Mouse (Mus musculus) heart, adult 8-10 months (tissue): Measurements from ENCODE around the gene Plcb1. TPM values are rescaled to one million over a fixed set of nuclear protein-coding genes. Genes with fewer than 3 reads are reported as not detected.

Experiments
- DNase-seq: peaks from one replicate; pipeline ENCODE4 v3.0.0; 2022; ENCODE audit warnings: low spot score
- total RNA-seq, 4 experiments: library from RNA; stranded (reverse); gene quantifications; 2 replicates each; pipeline ENCODE4 v1.2.4; 2022

Plcb1 gene
- total RNA-seq, 4 experiments from 2014 or later: 3.8 to 4.4 (median 4.1) TPM

- no peak for DNase-seq
Observed at GRCm38 (mm10) chr2:135053391-135053790, 267.5 kb downstream of the Plcb1 start.

DNA sequence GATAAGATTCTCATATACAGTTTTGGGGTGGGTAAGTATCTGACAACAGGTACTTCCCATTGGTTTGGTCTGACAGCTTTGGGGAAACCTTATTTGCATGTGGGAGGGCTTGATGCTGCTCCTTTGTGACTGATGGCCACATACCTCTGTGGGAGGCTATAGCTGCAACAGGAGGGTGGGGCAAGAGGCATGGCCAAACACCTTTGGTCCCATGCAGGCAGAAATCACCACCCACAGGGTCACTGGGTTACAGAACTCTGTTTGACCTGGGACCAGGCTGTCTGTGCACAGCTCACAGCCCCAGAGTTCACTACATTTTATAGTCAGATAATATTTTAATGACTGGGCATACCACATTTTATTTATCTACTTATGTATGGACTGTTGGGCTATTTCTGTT is 281.6 kb downstream of the Plcb1 start:
- DNase-seq: no peak

DNA sequence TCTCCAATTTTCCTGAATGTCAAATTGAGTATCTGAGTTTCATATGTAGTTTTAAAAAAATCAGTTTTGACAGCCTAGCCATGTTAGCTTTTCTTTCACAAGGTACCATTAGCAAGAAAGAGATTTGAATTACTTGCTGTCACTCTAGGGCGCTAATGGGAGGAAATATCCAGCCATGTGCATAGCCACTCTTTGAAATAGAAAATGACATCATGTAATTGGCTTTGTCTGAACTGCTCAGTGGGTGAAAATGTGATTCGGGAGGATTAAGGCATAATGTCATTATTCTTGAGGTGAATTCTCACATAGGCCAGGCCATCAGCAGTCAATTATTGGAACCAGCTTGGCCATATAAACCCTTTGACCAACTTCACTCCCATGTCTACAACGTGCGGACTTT is 285.5 kb downstream of the Plcb1 start:
- no peak for DNase-seq

- no peak for DNase-seq
Observed at GRCm38 (mm10) chr2:135072503-135072902, 286.6 kb downstream of the Plcb1 start.

- DNase-seq: no peak
Observed at GRCm38 (mm10) chr2:135073014-135073413, 287.1 kb downstream of the Plcb1 start.

GRCm38 (mm10) chr2:135075375-135075774 is 289.5 kb downstream of the Plcb1 start:
- no peak for DNase-seq

DNA sequence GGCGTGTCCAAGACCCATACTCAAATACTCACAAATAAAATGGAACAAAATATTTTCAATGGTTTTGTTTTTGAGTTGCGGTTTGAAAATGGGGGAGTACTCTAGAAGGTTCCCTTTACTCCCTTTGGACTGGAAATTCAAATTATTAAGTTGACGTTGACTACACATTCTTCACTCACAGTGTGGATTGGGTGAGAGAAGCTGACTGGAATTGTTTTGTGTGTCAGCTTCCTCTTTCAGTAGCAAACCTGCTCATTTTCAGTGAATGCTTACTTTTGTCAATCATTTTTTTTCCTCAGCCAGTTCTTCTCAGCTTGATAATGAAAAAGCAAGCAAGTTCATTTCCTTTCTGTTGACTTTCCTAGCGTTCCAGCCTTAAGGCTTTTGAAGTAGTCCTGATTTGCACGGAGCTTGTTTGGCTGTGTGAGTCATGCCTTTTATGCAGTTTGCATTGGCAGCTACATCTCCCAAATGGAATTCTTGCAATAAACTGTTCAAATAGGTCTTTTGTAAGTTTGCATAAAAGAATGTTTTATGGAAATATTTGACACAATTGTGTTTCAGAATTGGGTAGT is 306.8 kb downstream of the Plcb1 start:
- DNase-seq: no peak

DNA sequence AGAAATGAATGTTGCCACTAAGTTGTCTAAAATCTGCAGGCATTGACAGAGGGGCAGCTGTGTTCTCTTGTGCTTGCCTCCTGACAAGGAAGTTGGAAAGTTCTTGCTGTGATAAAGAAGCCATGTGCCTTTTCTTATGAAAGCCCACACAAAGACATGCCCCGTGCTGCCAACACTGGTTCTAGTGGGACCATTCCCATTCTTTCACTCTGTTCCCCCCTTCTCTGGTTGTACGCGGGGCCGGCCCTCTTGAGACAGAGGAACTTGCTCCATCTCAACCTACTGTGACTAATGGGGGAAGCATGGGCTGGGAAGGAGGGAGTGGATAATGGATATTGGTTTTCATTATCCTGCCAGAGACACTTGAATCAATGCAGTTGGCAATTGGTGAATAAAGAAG is 315.4 kb downstream of the Plcb1 start:
- no peak for DNase-seq

- no peak for DNase-seq
Observed at GRCm38 (mm10) chr2:135101943-135102342, 316.1 kb downstream of the Plcb1 start.

DNA sequence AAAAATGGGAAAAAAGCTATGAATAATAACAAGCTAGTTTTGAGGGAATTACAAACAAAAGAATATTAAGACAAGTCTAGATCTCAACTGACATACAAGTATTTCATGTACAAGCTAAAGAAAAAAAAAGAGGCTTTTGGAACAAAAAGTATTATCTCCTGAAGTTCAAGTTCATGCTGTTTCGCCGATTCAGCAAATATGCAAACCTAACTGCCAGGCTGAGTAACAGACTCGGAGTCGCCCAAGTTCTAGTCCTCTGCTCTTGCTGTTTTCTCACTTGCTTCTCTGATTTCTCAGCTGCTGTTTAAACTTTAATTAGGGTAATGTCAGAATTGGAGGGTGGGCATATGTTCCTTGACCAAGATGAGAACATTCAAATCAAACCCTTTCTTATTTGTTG is 320.8 kb downstream of the Plcb1 start:
- no peak for DNase-seq

GRCm38 (mm10) chr2:135108607-135109006 is 322.7 kb downstream of the Plcb1 start:
- no peak for DNase-seq

DNA sequence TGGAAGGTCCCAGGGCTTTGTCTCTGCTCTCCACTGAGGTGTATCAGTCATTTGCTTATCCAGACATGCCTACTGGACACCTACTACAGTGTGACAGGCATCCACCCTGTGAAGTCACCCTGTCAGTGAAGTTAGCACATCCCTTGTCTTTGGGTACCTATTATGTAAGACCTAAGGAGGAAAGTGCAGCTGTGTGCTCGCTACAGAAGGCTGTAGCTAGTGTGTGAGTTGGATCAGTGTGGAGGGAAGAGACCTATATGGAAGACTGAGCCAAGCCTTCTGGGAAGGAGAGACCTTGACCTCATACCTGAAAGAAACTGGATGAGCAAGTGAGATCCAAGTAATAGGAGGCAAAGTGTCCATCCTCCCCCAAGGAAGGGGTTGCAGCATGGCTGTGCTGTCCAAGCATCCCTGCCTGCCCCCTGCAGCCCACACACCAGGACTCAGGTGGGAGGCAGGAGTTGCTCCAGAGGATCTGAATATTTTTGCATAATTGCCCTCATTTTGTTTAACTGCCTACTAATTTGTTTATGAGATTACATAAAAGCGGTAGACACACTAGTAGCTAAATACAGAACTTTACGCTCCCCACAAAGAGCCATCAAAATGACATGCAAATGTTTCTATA is 328.7 kb downstream of the Plcb1 start:
- no peak for DNase-seq

DNA sequence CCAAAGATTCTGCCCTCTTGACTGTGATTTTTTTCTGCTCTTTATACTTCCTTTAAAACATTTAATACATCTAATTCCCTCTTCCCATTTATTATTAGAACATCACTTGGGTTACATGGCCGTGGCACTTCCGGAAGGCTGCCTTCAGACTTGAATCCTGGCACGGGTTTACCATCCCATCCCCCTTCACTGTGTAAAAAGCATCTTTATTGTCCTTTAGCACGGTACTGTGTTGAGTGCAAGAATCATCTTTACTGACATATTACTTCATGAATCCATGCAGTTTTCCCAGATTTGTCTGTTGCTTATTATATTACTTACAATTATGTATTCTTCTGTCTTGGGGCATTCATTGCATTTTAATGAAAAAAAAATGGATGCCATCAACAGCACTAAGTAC is 337.2 kb downstream of the Plcb1 start:
- no peak for DNase-seq

DNA sequence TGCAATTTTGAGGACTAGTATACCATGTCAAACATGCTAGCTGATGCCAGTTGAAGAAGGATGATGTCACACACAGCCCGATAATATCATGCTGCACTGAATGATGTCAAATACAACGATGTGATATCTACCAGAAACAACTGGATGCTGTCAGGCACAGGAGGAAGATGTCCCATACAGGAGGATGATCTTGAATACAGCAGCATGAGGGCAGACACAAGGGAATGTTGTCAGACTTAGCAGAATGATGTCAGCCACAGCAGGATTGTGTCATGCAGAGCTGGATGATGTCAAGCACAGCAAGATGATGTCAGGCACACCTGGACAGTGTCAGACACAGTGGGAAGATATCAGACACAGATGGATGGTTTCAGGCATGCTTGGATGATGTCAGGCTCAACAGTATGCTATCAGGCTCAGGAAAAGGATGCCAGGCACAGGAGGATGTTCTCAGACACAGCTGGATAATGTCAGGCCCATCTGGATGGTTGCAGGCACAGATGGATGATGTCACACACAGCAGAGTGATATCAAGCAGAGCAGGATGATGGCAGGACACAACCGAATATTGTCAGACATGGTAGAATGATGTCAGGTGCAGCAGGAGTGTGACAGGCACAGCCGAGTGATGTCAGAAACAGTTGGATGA is 338.0 kb downstream of the Plcb1 start:
- DNase-seq: no peak

DNA sequence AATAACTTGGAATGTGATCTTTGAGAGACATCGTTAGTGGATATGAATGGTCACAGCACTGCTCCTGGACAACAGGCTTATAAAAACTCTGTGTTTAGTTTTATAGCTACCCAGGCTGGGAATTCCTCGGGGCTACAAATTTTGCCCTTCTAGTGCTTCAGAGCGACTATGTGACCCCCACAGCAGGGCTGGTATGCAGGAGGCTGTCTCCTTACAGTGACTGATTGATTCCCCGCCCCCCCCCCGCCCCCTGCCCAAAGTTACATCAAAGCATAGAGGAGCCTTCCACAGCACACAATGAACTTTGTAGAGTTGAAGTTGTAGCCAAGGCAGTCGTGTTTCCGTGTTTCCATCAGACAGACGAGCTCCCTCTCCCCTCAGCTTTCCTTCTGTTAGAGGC is 354.7 kb downstream of the Plcb1 start:
- DNase-seq: no peak

GRCm38 (mm10) chr2:135152289-135152688 is 366.4 kb downstream of the Plcb1 start:
- no peak for DNase-seq

GRCm38 (mm10) chr2:135153248-135153647 is 367.4 kb downstream of the Plcb1 start:
- no peak for DNase-seq

- DNase-seq: no peak
Observed at GRCm38 (mm10) chr2:135156055-135156454, 370.2 kb downstream of the Plcb1 start.

- DNase-seq: no peak
Observed at GRCm38 (mm10) chr2:135157961-135158360, 372.1 kb downstream of the Plcb1 start.

- no peak for DNase-seq
Observed at GRCm38 (mm10) chr2:135161673-135162072, 375.8 kb downstream of the Plcb1 start.

GRCm38 (mm10) chr2:135165512-135165911 is 379.6 kb downstream of the Plcb1 start:
- no peak for DNase-seq

GRCm38 (mm10) chr2:135175544-135175943 is 389.7 kb downstream of the Plcb1 start:
- no peak for DNase-seq

DNA sequence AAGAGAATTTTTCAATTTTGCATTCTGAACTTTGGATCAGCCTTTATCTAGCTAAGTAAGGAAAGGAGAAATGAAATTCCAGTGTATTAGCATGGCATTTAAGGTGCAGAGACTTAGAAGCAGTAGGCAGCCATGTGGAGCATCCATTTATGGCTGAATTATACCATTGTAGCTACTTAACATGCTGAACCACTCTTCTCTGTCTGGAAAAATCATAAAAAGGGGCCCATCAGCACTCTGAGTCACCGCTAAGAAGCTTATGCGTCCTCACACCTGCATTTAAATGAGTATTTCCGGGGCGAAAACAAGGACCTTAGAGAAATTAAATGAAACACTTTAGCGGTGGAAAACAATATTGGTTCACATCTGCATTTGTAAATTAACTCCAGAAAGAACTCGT is 401.8 kb downstream of the Plcb1 start:
- no peak for DNase-seq
